Mouse (Mus musculus) thymus, postnatal 36 days (tissue): ENCODE measurements around the gene Sec14l2.

Experiments
- DNase-seq, 2 experiments: peaks; one replicate each; pipeline ENCODE4 v3.0.0; 2022; ENCODE audit warnings: mixed read lengths in 2 of 2

The Sec14l2 gene

GRCm38 (mm10) chr11:4122742-4123579, at the start of gene Sec14l2:
Sec14l2 (minus strand) TSS chr11:4123415.
- DNase-seq, result peak; percentile 19 to 40

GRCm38 (mm10) chr11:4166467-4167090, 43.4 kb upstream of the Sec14l2 start:
- DNase-seq, result no peak

- no peak for DNase-seq
These were observed 41.5 kb upstream of the Sec14l2 start for GRCm38 (mm10) chr11:4164701-4165100.

GRCm38 (mm10) chr11:4160758-4161480, 37.7 kb upstream of the Sec14l2 start:
- no peak for DNase-seq

- DNase-seq, result peak; percentile 93 to 95
These were observed 36.8 kb upstream of the Sec14l2 start, which contains the start of the genes Ccdc157 and Sf3a1 for GRCm38 (mm10) chr11:4159808-4160708. Ccdc157 (minus strand) TSS chr11:4160293. Sf3a1 (plus strand) TSS chr11:4160350.

- DNase-seq, result no peak
These were observed 35.5 kb upstream of the Sec14l2 start for GRCm38 (mm10) chr11:4158676-4159075.

GRCm38 (mm10) chr11:4155641-4156040, 32.4 kb upstream of the Sec14l2 start:
- no peak for DNase-seq

GRCm38 (mm10) chr11:4153694-4154093, 30.5 kb upstream of the Sec14l2 start:
- DNase-seq, result no peak

GRCm38 (mm10) chr11:4149886-4150285, 26.7 kb upstream of the Sec14l2 start:
- DNase-seq, result no peak

GRCm38 (mm10) chr11:4148536-4149156, 25.4 kb upstream of the Sec14l2 start:
- DNase-seq, result no peak

- no peak for DNase-seq
These were observed 24.9 kb upstream of the Sec14l2 start for GRCm38 (mm10) chr11:4148120-4148519.

- no peak for DNase-seq
These were observed 23.9 kb upstream of the Sec14l2 start for GRCm38 (mm10) chr11:4147098-4147497.

GRCm38 (mm10) chr11:4146381-4146780, 23.2 kb upstream of the Sec14l2 start:
- no peak for DNase-seq

- no peak for DNase-seq
These were observed 20.3 kb upstream of the Sec14l2 start for GRCm38 (mm10) chr11:4143281-4144062.

- DNase-seq, result no peak
These were observed 19.1 kb upstream of the Sec14l2 start for GRCm38 (mm10) chr11:4142352-4142751.

- DNase-seq, result no peak
These were observed 18.3 kb upstream of the Sec14l2 start for GRCm38 (mm10) chr11:4141505-4141904.

GRCm38 (mm10) chr11:4138964-4139363, 15.7 kb upstream of the Sec14l2 start:
- no peak for DNase-seq

GRCm38 (mm10) chr11:4134986-4135935, 12.0 kb upstream of the Sec14l2 start, which contains the start of gene Rnf215:
Rnf215 (plus strand) TSS chr11:4135202.
- peak; percentile 84 to 87 for DNase-seq

GRCm38 (mm10) chr11:4134400-4134799, 11.2 kb upstream of the Sec14l2 start:
- no peak for DNase-seq

- DNase-seq, result peak; percentile 20 to 31
These were observed 10.2 kb upstream of the Sec14l2 start for GRCm38 (mm10) chr11:4133450-4133849.
